Mouse (Mus musculus): ENCODE measurements around the gene Cd24a. TPM values are rescaled to one million over a fixed set of nuclear protein-coding genes. Genes with fewer than 3 reads are reported as not detected.
A peak's percentile ranks its signal among the peaks of the same experiment; 100 is the strongest.

The Cd24a gene
- total RNA-seq, 2 experiments from 2014 or later, result 38.4 to 41.3 TPM

GRCm38 (mm10) chr10:43624791-43625398 is 46.8 kb downstream of the Cd24a start:
- peak in 1 of 2 experiments; percentile 9 for DNase-seq (ENCODE audit: low spot score in 2 of 2)

- DNase-seq (ENCODE audit: low spot score in 2 of 2), result no peak
Observed at GRCm38 (mm10) chr10:43625578-43625977, 47.5 kb downstream of the Cd24a start.

GRCm38 (mm10) chr10:43629216-43629615 is 51.1 kb downstream of the Cd24a start:
- no peak for DNase-seq (ENCODE audit: low spot score in 2 of 2)

- DNase-seq (ENCODE audit: low spot score in 2 of 2), result no peak
Observed at GRCm38 (mm10) chr10:43629857-43630256, 51.8 kb downstream of the Cd24a start.

GRCm38 (mm10) chr10:43630634-43631033 is 52.5 kb downstream of the Cd24a start:
- DNase-seq (ENCODE audit: low spot score in 2 of 2), result no peak

- DNase-seq (ENCODE audit: low spot score in 2 of 2), result no peak
Observed at GRCm38 (mm10) chr10:43631049-43631448, 53.0 kb downstream of the Cd24a start.

- no peak for DNase-seq (ENCODE audit: low spot score in 2 of 2)
Observed at GRCm38 (mm10) chr10:43631639-43632354, 53.7 kb downstream of the Cd24a start.

- DNase-seq (ENCODE audit: low spot score in 2 of 2), result no peak
Observed at GRCm38 (mm10) chr10:43633117-43633516, 55.0 kb downstream of the Cd24a start.

Other genes starting within 250 kb of the Cd24a start
- gene Bend3, start 99.5 kb upstream of the Cd24a start, total RNA-seq (2021), result 1 to 10 TPM; 7.1 to 7.2 TPM
- gene Gm9803, start 54.2 kb upstream of the Cd24a start, total RNA-seq (2021), result 1 to 10 TPM in 1 of 2 experiments, not detected in 1; 7.0 TPM
- gene 1700021F05Rik, start 37.3 kb upstream of the Cd24a start, total RNA-seq (2021), result 10 to 100 TPM; 69.1 to 70.4 TPM